In genomic region chr15:81856030-81856790, GRCm38 (mm10) we compare ENCODE assay signal across 8 mouse cellular contexts. TPM values are rescaled to one million over a fixed set of nuclear protein-coding genes. Genes with fewer than 3 reads are reported as not detected.
A peak's percentile ranks its signal among the peaks of the same experiment; 100 is the strongest.
DNase-seq lines count a peak whose midpoint lies in the region; ATAC-seq and TF ChIP-seq lines count a peak whose summit lies in the region.

No protein-coding gene starts in this region.

- no peak for TF ChIP-seq POLR2A in bone marrow macrophage, adult 2 months (IDR thresholded peaks at IDR 0.05; ENCODE audit: borderline replicate concordance, low read depth, low read length)
- no peak for TF ChIP-seq POLR2A in liver, adult 2 months (IDR thresholded peaks at IDR 0.05; ENCODE audit: extremely low read depth, insufficient read depth, low read length)
- TF ChIP-seq POLR2A in myocyte (IDR thresholded peaks at IDR 0.05; ENCODE audit: insufficient read length, low read depth): peak; percentile 44

- peak overlapping the region; percentile 26 for H3ac ChIP-seq in myocyte (ENCODE audit: control insufficient read depth, insufficient read length)

- H3K27ac ChIP-seq in bone marrow macrophage, adult 2 months (ENCODE audit: insufficient read depth, low read depth, low read length): peak overlapping the region; percentile 82
- H3K27ac ChIP-seq in embryonic facial prominence, embryonic 15.5 days (replicated peaks): peak overlapping the region; percentile 99
- H3K27ac ChIP-seq in liver, adult 2 months (replicated peaks; ENCODE audit: insufficient read depth, low read depth, low read length): peak overlapping the region; percentile 95

- H3K36me3 ChIP-seq in embryonic facial prominence, embryonic 15.5 days: peaks cover 23% of the 10 kb centered on the region
- H3K36me3 ChIP-seq in liver, adult 2 months (ENCODE audit: control insufficient read depth, insufficient read depth, low read length): peaks cover 13% of the 10 kb centered on the region; the same call in 1 of the 2 replicates
- H3K36me3 ChIP-seq in myocyte (ENCODE audit: control insufficient read depth, insufficient read depth): peaks cover 6% of the 10 kb centered on the region

- no peaks in the 10 kb centered on the region for H3K27me3 ChIP-seq in embryonic facial prominence, embryonic 15.5 days
- no peaks in the 10 kb centered on the region for H3K27me3 ChIP-seq in liver, adult 2 months (ENCODE audit: control insufficient read depth, insufficient read depth, low read length)
- no peaks in the 10 kb centered on the region for H3K27me3 ChIP-seq in myocyte (ENCODE audit: control insufficient read depth, insufficient read depth, insufficient read length)

- DNase-seq in CD4-positive helper T cell, adult 2 months (ENCODE audit: low read depth, low spot score): peak; percentile 87
- peak; percentile 89 to 90 for DNase-seq in heart, adult 9 months (ENCODE audit: low spot score in 2 of 2)
- peak; percentile 93 for DNase-seq in kidney, adult 9 months
- DNase-seq in liver, adult 2 months (ENCODE audit: extremely low read depth, low read depth, low spot score): peak; percentile 91
- DNase-seq in spleen, postnatal 4 days (ENCODE audit: low spot score in 2 of 2): peak; percentile 82 to 88

- peaks cover 37% of the 10 kb centered on the region for H3K79me2 ChIP-seq in liver, adult 2 months (ENCODE audit: control insufficient read depth, insufficient read depth, low read length)
- H3K79me2 ChIP-seq in myocyte (ENCODE audit: control insufficient read depth, insufficient read depth): peaks cover 67% of the 10 kb centered on the region

- under 1% methylated on average over 26 of the region's 28 CpGs for WGBS in embryonic facial prominence, embryonic 15.5 days
- WGBS in liver, adult 2 months: under 1% methylated on average over 28 of the region's 28 CpGs

- peaks cover 9% of the 10 kb centered on the region for H3K4me1 ChIP-seq in bone marrow macrophage, adult 2 months (ENCODE audit: control insufficient read depth, insufficient read depth, low read length)
- H3K4me1 ChIP-seq in embryonic facial prominence, embryonic 15.5 days: peaks cover 16% of the 10 kb centered on the region
- H3K4me1 ChIP-seq in liver, adult 2 months (ENCODE audit: control insufficient read depth, insufficient read depth, low read length): peaks cover 21% of the 10 kb centered on the region

- peak overlapping the region; percentile 83 for H3K4me3 ChIP-seq in bone marrow macrophage, adult 2 months (ENCODE audit: insufficient read depth, low read length)
- H3K4me3 ChIP-seq in embryonic facial prominence, embryonic 15.5 days (replicated peaks): peak overlapping the region; percentile 95
- H3K4me3 ChIP-seq in liver, adult 2 months (ENCODE audit: insufficient read depth, low read depth, low read length): peak overlapping the region; percentile 90
- peak overlapping the region; percentile 88 for H3K4me3 ChIP-seq in myocyte

- no peak for TF ChIP-seq CTCF in bone marrow macrophage, adult 2 months (IDR thresholded peaks at IDR 0.05; ENCODE audit: low read depth, low read length)
- TF ChIP-seq CTCF in liver, adult 2 months (IDR thresholded peaks at IDR 0.05; ENCODE audit: low read depth, low read length): no peak

- peak overlapping the region; percentile 92 for H3K9ac ChIP-seq in embryonic facial prominence, embryonic 15.5 days
- peak overlapping the region; percentile 97 for H3K9ac ChIP-seq in liver, adult 2 months (ENCODE audit: low read depth, low read length)

- ATAC-seq in embryonic facial prominence, embryonic 15.5 days (ENCODE audit: insufficient number of reproducible peaks, low FRiP score, low TSS enrichment, low read depth): peak; percentile 84

- H3K9me3 ChIP-seq in embryonic facial prominence, embryonic 15.5 days (replicated peaks): no peaks in the 10 kb centered on the region

- peak overlapping the region; percentile 81 for H3K4me2 ChIP-seq in embryonic facial prominence, embryonic 15.5 days (replicated peaks)
- peak overlapping the region; percentile 77 for H3K4me2 ChIP-seq in myocyte (ENCODE audit: low read depth)

TF ChIP-seq in myocyte, 11 proteins besides CTCF, POLR2A, EP300 and RAD21:
- TF ChIP-seq E2F4 (IDR thresholded peaks at IDR 0.05; ENCODE audit: insufficient read depth) (no peak), POLR2AphosphoS2 (IDR thresholded peaks at IDR 0.05; ENCODE audit: insufficient read length, low read depth) (peak; percentile 78)

RNA-seq across cellular contexts. Expression of gene Tob2, which starts 2.4 kb away (rescaled TPM):
- polyA plus RNA-seq in bone marrow macrophage, adult 2 months (2012; ENCODE audit: insufficient read depth, insufficient read length, missing spikeins): 35.4 and 35.8 TPM in 2 replicates
- 31.4 and 33.8 TPM in 2 replicates for polyA plus RNA-seq in embryonic facial prominence, embryonic 15.5 days (2015; fragmentation: Nextera tagmentation; extraction: Ambion mirVana)
- 15.8 and 25.6 TPM in 2 replicates for total RNA-seq in liver, adult 2 months (2014; rRNA removed)
- polyA plus RNA-seq in liver, adult 2 months (2012; rRNA removed): 20.9 and 21.6 TPM in 2 replicates
- polyA plus RNA-seq in myocyte (2012; fragmentation: generic; extraction: Trizol): 37.9 TPM

RNA-seq across cellular contexts. Expression of gene Phf5a, which starts 15.5 kb away (rescaled TPM):
- 45.5 and 51.6 TPM in 2 replicates for polyA plus RNA-seq in bone marrow macrophage, adult 2 months (2012; ENCODE audit: insufficient read depth, insufficient read length, missing spikeins)
- 133 and 145 TPM in 2 replicates for polyA plus RNA-seq in embryonic facial prominence, embryonic 15.5 days (2015; fragmentation: Nextera tagmentation; extraction: Ambion mirVana)
- 12.3 and 15.6 TPM in 2 replicates for total RNA-seq in liver, adult 2 months (2014; rRNA removed)
- 27.5 and 28.7 TPM in 2 replicates for polyA plus RNA-seq in liver, adult 2 months (2012; rRNA removed)
- polyA plus RNA-seq in myocyte (2012; fragmentation: generic; extraction: Trizol): 95.3 TPM

RNA-seq across cellular contexts. Expression of gene Aco2, which starts 15.9 kb away (rescaled TPM):
- polyA plus RNA-seq in bone marrow macrophage, adult 2 months (2012; ENCODE audit: insufficient read depth, insufficient read length, missing spikeins): 79.8 and 97.0 TPM in 2 replicates
- polyA plus RNA-seq in embryonic facial prominence, embryonic 15.5 days (2015; fragmentation: Nextera tagmentation; extraction: Ambion mirVana): 156 and 164 TPM in 2 replicates
- total RNA-seq in liver, adult 2 months (2014; rRNA removed): 170 and 187 TPM in 2 replicates
- polyA plus RNA-seq in liver, adult 2 months (2012; rRNA removed): 127 TPM in 2 replicates
- polyA plus RNA-seq in myocyte (2012; fragmentation: generic; extraction: Trizol): 666 TPM

RNA-seq across cellular contexts. Expression of gene Tef, which starts 54.0 kb away (rescaled TPM):
- polyA plus RNA-seq in bone marrow macrophage, adult 2 months (2012; ENCODE audit: insufficient read depth, insufficient read length, missing spikeins): 69.3 and 74.1 TPM in 2 replicates
- 31.1 and 32.3 TPM in 2 replicates for polyA plus RNA-seq in embryonic facial prominence, embryonic 15.5 days (2015; fragmentation: Nextera tagmentation; extraction: Ambion mirVana)
- 156 and 163 TPM in 2 replicates for total RNA-seq in liver, adult 2 months (2014; rRNA removed)
- 34.6 and 35.0 TPM in 2 replicates for polyA plus RNA-seq in liver, adult 2 months (2012; rRNA removed)
- 58.4 TPM for polyA plus RNA-seq in myocyte (2012; fragmentation: generic; extraction: Trizol)

Comparison
In these comparisons a context has a peak if more than half of its experiments do, and no peak if none do; other contexts are left out.
1. Peak in every context shown above with its lines: DNase-seq, ATAC-seq, H3K4me3 ChIP-seq and H3K27ac ChIP-seq.